Mouse (Mus musculus) adrenal gland, adult 8-10 months (tissue): ENCODE measurements around the gene Wipi1. TPM values are rescaled to one million over a fixed set of nuclear protein-coding genes. Genes with fewer than 3 reads are reported as not detected.
A peak's percentile ranks its signal among the peaks of the same experiment; 100 is the strongest.
"Not testable (repeated sequence)": the region's sequence is repeated elsewhere in the genome, so short reads cannot be mapped to it uniquely, and the experiment has no call there.

Experiments used
- DNase-seq: peaks from one replicate; pipeline ENCODE4 v3.0.0; 2022
- total RNA-seq, 4 experiments: library from RNA; stranded (reverse); gene quantifications; 2 replicates each; pipeline ENCODE4 v1.2.4; 2022

Wipi1 gene
- 10 to 100 TPM; 32.2 to 43.7 (median 40.0) TPM for total RNA-seq

- peak; percentile 99 for DNase-seq
Observed at GRCm38 (mm10) chr11:109611303-109612149, at the start of gene Wipi1. Wipi1 (minus strand) TSS chr11:109611967.

DNA sequence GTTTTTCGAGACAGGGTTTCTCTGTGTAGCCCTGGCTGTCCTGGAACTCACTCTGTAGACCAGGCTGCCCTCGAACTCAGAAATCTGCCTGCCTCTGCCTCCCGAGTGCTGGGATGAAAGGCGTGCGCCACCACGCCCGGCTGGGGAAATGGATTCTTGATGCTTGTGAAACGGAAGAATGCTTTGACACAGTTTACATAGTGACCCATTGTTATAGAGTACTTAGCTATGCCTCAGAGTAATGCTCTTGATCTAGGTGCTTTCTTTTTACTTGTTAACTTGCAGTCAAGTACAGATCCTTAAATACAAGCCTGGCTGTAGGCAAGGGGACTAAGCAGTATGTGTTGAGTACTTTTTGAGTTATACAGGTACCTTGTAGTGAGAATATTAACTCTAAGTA lies 48.8 kb upstream of the Wipi1 start:
- DNase-seq, result not testable (repeated sequence)

GRCm38 (mm10) chr11:109656232-109656631 lies 44.5 kb upstream of the Wipi1 start:
- no peak for DNase-seq

DNA sequence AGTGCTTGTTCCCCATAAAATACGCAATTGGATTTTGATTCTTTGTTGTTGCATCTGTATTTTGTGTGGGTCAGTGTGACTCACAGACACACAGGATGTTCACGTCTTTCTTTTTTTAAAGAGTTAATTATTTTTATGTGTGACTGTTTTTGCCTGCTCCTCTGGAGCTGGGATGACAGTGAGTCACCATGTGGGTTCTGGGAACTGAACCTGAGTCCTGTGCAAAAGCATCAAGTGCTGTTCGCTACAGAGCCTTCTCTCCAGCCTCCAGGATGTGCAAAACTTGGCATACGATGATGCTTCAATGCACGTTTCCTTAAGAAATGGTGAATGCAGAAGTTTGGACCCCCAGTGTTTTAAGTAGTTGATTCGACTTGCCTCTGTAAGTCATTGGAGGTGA lies 42.8 kb upstream of the Wipi1 start:
- no peak for DNase-seq

DNA sequence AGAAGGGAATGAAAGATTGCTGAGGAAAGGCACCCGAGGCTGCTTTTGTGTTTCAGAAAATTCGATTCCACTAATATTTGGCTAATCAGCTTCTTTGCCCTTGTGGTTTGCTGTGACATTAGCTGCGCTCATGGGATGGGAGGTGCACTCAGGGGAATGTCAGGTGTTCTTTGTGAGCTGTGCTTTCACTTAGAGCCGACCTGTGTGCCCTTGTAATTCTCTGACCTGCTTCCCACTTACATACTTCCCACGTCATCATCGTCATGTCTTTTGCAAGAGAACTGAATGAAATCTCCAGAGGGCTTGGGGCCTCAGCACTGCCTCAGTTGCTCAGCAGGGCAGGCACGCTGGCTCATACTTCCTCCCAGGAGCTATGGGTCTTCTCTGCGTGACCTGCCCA lies 41.4 kb upstream of the Wipi1 start:
- DNase-seq, result no peak

DNA sequence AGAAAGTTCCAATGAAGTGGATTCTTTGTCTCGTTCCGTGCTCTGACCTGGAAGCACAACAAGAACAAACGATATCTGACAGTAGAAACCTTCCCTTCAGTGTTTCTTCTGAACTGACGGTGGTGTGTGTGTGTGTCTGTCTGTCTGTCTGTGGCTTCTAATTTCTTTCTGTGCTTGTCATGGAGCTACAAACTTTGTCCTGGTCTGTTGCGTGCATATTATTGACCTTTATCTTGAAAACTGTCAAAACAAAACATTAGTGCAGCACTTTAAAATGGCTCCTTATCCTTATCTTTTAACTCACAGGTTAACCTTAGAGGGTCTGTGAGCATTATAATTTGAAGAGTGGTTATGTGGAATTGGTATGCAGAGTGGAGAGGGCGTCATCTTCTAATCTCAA lies 40.7 kb upstream of the Wipi1 start:
- no peak for DNase-seq

DNA sequence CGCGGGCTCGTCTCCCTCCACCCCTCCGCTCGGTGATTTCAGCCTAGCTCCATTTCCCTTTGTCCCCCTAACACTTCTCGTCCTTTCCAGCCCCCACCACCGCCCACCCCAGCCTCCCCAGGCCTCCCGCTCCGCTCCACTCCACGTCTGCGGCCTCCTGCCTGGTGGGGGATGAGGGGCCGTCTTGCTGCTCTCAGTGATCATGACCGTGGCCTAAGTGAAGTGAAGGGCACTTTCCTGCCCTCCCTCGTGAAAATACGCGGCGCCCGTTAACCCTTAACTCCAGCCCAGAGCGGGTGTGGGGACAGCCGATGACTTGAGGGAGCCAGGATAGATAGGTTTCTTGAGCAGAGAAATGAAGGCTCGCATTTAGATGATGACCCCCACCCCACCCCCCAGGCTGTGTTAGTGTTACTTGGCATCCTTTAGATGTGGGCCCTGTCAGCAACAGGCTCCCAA lies 39.8 kb upstream of the Wipi1 start:
- DNase-seq, result peak; percentile 43

DNA sequence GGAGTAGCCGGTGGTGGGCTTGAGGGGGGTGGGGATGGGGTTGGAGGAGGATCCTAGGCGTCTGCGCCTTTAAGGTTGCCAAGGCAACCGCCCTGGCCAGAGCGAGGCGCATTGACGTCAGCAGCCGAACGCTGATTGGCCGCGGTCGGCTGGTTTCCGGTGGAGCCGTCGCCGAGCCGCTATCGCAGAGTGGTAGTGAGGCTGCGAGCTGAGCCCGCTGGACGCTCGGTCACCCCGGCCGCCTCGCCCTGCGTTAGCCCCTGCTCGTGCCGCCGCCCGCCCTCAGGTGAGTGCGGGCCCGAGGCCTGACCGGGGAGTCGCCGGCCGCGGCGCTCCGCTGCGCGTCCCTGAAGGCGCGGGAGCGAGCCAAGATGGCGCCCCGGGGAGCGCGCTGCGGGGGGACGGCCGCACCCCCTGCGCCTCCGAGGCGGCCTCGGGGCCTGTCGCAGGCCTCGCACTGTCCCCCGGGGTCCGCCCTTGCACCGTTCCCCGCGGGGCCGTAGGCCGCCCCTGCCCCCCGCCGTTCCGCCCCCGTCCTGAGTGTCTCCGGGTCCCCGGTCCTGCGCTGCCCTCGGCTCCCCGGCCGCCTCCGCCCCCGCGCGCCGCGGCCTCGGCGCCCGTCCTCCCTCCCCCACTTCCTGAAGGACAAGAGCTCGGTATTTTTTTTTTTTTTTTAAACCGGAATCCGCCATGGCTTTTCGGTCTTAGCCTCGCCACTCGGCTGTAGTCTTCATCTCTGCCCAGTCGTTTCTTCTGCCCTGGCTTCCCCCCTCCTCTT lies 39.2 kb upstream of the Wipi1 start:
- peak; percentile 89 for DNase-seq

DNA sequence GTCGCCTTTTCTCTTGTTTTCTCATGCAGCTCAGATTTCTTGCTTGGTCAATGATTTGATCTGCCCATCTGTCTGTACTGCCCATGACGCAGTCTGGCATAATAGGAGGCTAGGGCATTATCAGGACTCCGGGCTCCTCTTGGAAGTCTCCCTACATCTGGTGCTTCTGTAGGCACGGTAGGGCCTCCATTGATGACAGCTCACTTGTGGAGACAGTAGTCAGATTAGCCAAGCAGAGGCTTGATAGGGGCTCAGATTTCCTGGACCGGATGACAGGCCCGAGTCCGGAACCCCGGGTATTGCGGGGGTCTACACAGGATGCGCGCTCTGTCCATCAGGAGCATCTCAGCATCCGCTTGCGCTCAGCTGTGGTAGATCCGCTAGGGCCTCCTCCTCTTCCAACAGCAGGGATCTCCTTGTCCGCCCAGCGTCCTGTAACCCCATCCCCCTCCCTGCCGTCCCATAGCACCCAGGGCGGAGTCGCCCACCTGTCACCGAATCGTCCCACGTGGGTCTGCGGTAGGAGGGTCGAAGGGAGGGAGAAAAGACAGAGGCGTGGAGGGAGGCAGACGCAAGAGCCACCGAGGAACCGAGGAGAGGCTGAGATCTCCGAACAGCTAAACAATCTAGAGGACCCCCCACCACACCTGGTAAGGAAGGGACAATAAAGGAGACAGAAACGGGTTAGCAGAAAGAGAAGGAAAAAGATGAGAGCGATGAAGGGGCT lies 38.4 kb upstream of the Wipi1 start:
- peak; percentile 79 for DNase-seq

DNA sequence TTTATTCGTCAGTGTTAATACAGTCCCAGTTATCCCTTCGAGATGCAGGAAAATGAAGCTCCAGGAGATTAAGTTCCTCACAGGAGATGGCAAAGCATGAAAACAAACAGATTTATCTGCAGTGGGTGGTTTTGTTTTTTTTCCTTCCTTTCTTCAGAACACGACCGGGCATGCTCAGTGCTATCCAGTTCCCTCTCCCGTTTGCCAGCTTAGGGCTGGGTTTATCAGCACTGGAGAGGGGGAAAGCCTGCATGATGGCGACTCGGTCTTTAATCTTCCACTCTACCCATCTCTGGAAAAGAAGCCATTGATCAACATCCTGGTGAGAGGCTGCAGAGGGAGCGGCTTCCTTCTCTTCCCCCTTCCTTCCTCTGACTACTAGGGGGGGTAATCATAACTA lies 37.4 kb upstream of the Wipi1 start, which contains the start of gene Prkar1a:
Prkar1a (plus strand) TSS at position 200 of the 400 bp plus-strand sequence.
- no peak for DNase-seq

GRCm38 (mm10) chr11:109648510-109648909 lies 36.7 kb upstream of the Wipi1 start:
- no peak for DNase-seq

- DNase-seq, result peak; percentile 82
Observed at GRCm38 (mm10) chr11:109641498-109642222, 29.9 kb upstream of the Wipi1 start.

- no peak for DNase-seq
Observed at GRCm38 (mm10) chr11:109635871-109636395, 24.2 kb upstream of the Wipi1 start.

DNA sequence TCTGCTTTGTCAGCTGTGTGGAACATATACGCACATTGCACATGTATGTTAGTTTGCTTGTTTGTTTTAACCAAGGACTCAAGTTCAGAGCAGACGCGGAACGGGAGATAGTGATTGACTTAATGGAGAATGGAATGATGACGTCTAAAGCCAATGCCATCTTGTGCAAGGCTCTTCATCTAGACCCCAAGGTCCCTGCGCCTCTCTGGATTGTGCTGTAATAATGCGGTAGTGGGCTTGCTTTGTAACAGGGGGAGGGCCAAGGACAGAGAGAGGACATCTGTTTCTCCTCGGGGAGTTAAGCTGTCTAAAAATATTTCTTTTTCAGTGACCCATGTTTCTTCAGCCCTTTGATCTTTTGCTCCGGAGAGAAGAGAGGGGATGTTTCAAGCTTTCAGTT lies 23.2 kb upstream of the Wipi1 start:
- DNase-seq, result no peak

GRCm38 (mm10) chr11:109629021-109629521 lies 17.3 kb upstream of the Wipi1 start:
- DNase-seq, result no peak

DNA sequence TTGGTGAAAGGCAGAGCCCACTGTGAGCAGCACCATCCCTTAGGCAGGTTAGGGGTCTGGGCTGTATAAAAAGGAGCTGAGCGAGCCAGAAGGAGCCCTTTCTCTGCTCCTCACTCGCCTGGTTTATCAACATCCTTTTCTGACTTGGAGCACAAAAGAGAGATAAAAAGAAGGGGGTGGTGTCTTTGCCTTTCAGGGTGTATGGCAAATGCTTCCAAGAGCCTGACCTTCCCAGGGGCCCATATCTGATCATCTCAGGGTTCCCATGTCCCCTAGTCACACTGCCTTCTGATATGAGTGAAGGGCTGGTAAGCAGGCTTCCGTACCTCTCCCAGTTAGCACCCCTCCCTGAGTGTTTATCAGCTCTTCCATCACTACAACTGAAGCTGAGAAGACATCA lies 16.3 kb upstream of the Wipi1 start:
- no peak for DNase-seq

- no peak for DNase-seq
Observed at GRCm38 (mm10) chr11:109627648-109628047, 15.9 kb upstream of the Wipi1 start.

DNA sequence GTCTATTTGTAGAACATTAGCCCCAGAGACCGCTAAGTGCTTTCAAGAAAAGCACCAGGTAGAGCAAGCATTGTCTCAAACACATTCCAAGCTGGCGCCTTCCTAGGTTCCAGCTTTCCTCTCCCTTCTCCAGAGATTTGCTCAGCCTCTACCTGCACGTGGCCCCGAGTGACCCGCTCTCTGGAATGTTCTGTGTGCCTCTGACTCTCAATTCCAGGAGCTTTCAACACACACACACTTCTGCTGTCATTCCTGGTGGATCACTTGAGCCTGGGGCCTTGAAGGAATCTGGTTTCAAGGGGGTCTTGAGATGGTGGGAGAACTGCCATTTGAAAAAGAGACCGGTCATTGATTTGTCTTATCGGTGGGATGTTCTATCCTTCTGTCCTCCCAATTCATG lies 11.5 kb upstream of the Wipi1 start:
- DNase-seq, result no peak

DNA sequence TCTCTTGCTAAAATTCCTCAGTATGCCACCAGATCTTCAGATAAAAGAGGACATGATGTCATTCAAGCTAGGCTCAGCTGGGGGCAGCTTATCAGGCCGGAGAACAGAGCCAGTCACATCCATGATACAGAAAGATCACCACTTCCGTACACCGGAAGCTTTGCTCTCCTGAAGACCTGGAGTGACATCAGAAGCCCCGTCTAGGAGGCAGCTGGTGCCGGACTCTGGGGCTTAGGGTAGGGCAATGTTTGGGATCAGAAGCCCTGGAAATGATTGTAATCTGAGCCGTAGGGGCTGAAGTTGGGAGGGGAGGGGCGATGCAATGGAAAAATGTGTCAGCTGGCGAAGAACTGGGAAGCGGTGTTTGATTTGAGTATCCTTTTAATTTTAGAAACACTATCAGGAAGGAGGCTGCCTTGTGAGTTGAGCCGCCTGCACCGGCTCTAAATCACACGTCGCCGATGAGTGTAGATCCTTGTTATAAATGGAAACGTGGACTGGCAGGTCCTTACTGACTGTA lies 10.8 kb upstream of the Wipi1 start:
- DNase-seq, result peak; percentile 25

DNA sequence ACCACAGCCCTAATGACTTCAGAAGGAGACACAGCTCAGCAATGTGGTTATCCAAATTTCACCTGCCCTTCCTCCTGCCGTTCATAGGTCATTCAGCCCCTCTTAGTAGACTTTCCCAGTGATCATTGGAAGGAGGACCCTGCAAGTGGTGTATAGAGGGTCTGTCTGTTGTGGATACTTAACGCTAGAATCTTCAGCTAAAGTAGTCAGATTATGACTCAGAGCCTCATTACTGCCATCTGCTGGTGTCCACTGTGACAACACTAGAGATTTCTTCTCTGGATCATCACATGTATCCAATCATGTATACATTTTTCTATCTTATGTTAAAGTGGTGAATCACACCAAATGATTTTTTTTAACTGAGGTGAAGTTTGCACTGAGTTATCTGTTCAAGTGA lies 9.4 kb upstream of the Wipi1 start:
- DNase-seq, result peak; percentile 29

- DNase-seq, result peak; percentile 76
Observed at GRCm38 (mm10) chr11:109620356-109620755, 8.6 kb upstream of the Wipi1 start.
